Comparison of ENCODE assay signal across 22 mouse cellular contexts in the genomic region with DNA sequence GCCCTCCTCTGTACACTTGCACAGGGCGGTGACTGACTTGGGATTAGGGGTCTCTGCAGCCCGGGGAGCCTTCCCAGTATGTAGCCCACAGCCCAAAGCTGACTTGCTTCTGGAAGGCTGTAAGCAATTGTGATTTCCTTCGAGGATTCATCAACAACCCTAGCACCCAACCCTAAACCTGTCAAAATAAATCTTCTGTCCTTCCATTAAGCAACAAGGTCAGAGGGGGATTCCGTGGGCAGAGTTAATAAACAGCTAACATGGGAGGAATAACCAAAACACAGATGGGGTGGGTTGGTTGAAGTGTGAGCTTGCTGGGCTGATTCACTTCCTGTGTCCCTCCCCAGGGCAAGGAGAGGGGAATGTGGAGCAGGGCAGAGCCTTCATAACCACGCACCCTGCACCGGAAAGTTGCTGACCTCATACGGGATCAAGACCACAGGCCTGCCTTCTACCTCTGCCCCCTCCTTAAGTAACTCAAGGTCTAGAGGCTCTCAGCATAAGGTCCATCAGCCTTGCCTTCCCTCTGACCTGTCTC. TPM values are rescaled to one million over a fixed set of nuclear protein-coding genes. Genes with fewer than 3 reads are reported as not detected.
DNase-seq lines count a peak whose midpoint lies in the region; ATAC-seq and TF ChIP-seq lines count a peak whose summit lies in the region.
"Had no signal": no experiment of that assay in that cellular context is flagged by ENCODE, and none has a peak within 500 bp of the region (broad histone marks: within the 10 kb centered on the region; RNA-seq: fewer than 3 reads in every experiment).

No protein-coding gene starts in this region.

- no peak for TF ChIP-seq EP300 in stomach, postnatal 0 days (optimal IDR thresholded peaks at IDR 0.05)

- no peak for ATAC-seq in kidney, embryonic 14.5 days (ENCODE audit: low FRiP score, low TSS enrichment)
- ATAC-seq in granulocyte monocyte progenitor cell, adult 5-6 weeks (replicated peaks; ENCODE audit: poor library complexity, severe bottlenecking), result peak; percentile 40
- ATAC-seq in kidney, postnatal 0 days (replicated peaks; ENCODE audit: low FRiP score, low read depth), result peak; percentile 57
- ATAC-seq in stomach, postnatal 0 days (ENCODE audit: low FRiP score, low TSS enrichment), result no peak
- no peak for ATAC-seq in erythroblast, adult 5-6 weeks (replicated peaks; ENCODE audit: low FRiP score, poor library complexity, severe bottlenecking)
- ATAC-seq in liver, embryonic 11.5 days (replicated peaks; ENCODE audit: low FRiP score), result no peak
- ATAC-seq: hindbrain, postnatal 0 days; lung, postnatal 0 days; midbrain, embryonic 15.5 days had no signal

- TF ChIP-seq CTCF in kidney, postnatal 0 days (IDR thresholded peaks at IDR 0.05; ENCODE audit: low read depth), result no peak
- no peak for TF ChIP-seq CTCF in stomach, postnatal 0 days (IDR thresholded peaks at IDR 0.05; ENCODE audit: low read depth)

- no peaks in the 10 kb centered on the region for H3K9me3 ChIP-seq in kidney, embryonic 14.5 days (ENCODE audit: control insufficient read depth, low read length)
- no peaks in the 10 kb centered on the region for H3K9me3 ChIP-seq in kidney, postnatal 0 days (replicated peaks; ENCODE audit: low read length)
- no peaks in the 10 kb centered on the region for H3K9me3 ChIP-seq in stomach, postnatal 0 days (ENCODE audit: control insufficient read depth, low read length)
- no peaks in the 10 kb centered on the region for H3K9me3 ChIP-seq in liver, embryonic 11.5 days (ENCODE audit: control insufficient read depth, low read length)
- H3K9me3 ChIP-seq: forebrain, embryonic 12.5 days; heart, embryonic 13.5 days; limb, embryonic 12.5 days; midbrain, embryonic 15.5 days; neural tube, embryonic 12.5 days had no signal

- H3K27me3 ChIP-seq in kidney, embryonic 14.5 days (ENCODE audit: control insufficient read depth, insufficient read depth, low read length), result peaks cover 6% of the 10 kb centered on the region; the same call in 1 of the 2 replicates
- H3K27me3 ChIP-seq in kidney, postnatal 0 days (ENCODE audit: insufficient read depth, low read length), result no peaks in the 10 kb centered on the region
- no peaks in the 10 kb centered on the region for H3K27me3 ChIP-seq in stomach, postnatal 0 days (ENCODE audit: control insufficient read depth, insufficient read depth, low read length)
- H3K27me3 ChIP-seq in liver, embryonic 11.5 days (replicated peaks; ENCODE audit: control insufficient read depth, insufficient read depth, low read length), result peaks cover 17% of the 10 kb centered on the region

- no peak overlapping the region for H3K9ac ChIP-seq in kidney, embryonic 14.5 days (ENCODE audit: low read depth, low read length)
- H3K9ac ChIP-seq in kidney, postnatal 0 days (ENCODE audit: low read depth, low read length), result no peak overlapping the region
- peak overlapping the region; percentile 27; the same call in 1 of the 2 replicates for H3K9ac ChIP-seq in stomach, postnatal 0 days (ENCODE audit: low read length)
- H3K9ac ChIP-seq in liver, embryonic 11.5 days (ENCODE audit: low read depth, low read length), result no peak overlapping the region
- H3K9ac ChIP-seq: forebrain, embryonic 12.5 days; heart, embryonic 13.5 days; limb, embryonic 12.5 days; liver, embryonic 14.5 days; midbrain, embryonic 15.5 days; neural tube, embryonic 12.5 days had no signal

- no peak overlapping the region for H3K4me3 ChIP-seq in kidney, embryonic 14.5 days (ENCODE audit: low read length)
- H3K4me3 ChIP-seq in kidney, postnatal 0 days (replicated peaks; ENCODE audit: low read depth, low read length), result no peak overlapping the region
- H3K4me3 ChIP-seq in stomach, postnatal 0 days (ENCODE audit: low read depth, low read length), result no peak overlapping the region
- no peak overlapping the region for H3K4me3 ChIP-seq in liver, embryonic 11.5 days (ENCODE audit: low read depth, low read length)
- H3K4me3 ChIP-seq: forebrain, embryonic 12.5 days; heart, embryonic 13.5 days; limb, embryonic 12.5 days; midbrain, embryonic 15.5 days; neural tube, embryonic 12.5 days had no signal

- no peaks in the 10 kb centered on the region for H3K36me3 ChIP-seq in kidney, embryonic 14.5 days (ENCODE audit: control insufficient read depth, insufficient read depth, low read length)
- no peaks in the 10 kb centered on the region for H3K36me3 ChIP-seq in kidney, postnatal 0 days (ENCODE audit: insufficient read depth, low read length)
- no peaks in the 10 kb centered on the region for H3K36me3 ChIP-seq in stomach, postnatal 0 days (ENCODE audit: control insufficient read depth, insufficient read depth, low read length)
- no peaks in the 10 kb centered on the region for H3K36me3 ChIP-seq in liver, embryonic 11.5 days (ENCODE audit: control insufficient read depth, insufficient read depth, low read length)
- H3K36me3 ChIP-seq: forebrain, embryonic 12.5 days; heart, embryonic 13.5 days; limb, embryonic 12.5 days; midbrain, embryonic 15.5 days; neural tube, embryonic 12.5 days had no signal

- H3K27ac ChIP-seq in kidney, embryonic 14.5 days (ENCODE audit: low read depth, low read length), result no peak overlapping the region
- H3K27ac ChIP-seq in kidney, postnatal 0 days, result peak overlapping the region; percentile 83
- H3K27ac ChIP-seq in stomach, postnatal 0 days (replicated peaks), result 0 out of 2 replicates have a peak overlapping the region, but pooled peaks have one; percentile 14
- no peak overlapping the region for H3K27ac ChIP-seq in liver, embryonic 11.5 days (ENCODE audit: low read depth, low read length)
- H3K27ac ChIP-seq: forebrain, embryonic 12.5 days; heart, embryonic 13.5 days; hindbrain, postnatal 0 days; limb, embryonic 12.5 days; liver, embryonic 14.5 days; midbrain, embryonic 15.5 days; neural tube, embryonic 12.5 days had no signal

- H3K4me2 ChIP-seq in kidney, embryonic 14.5 days (replicated peaks; ENCODE audit: low read depth, low read length), result no peak overlapping the region
- peak overlapping the region; percentile 27; the same call in 1 of the 2 replicates for H3K4me2 ChIP-seq in kidney, postnatal 0 days (ENCODE audit: low read length)
- peak overlapping the region; percentile 17 for H3K4me2 ChIP-seq in stomach, postnatal 0 days (replicated peaks; ENCODE audit: low read depth)
- H3K4me2 ChIP-seq in liver, embryonic 11.5 days, result no peak overlapping the region
- H3K4me2 ChIP-seq: forebrain, embryonic 12.5 days; heart, embryonic 13.5 days; limb, embryonic 12.5 days; midbrain, embryonic 15.5 days; neural tube, embryonic 12.5 days had no signal

- 17% methylated on average over 7 of the region's 7 CpGs for WGBS in kidney, embryonic 14.5 days
- 12% methylated on average over 7 of the region's 7 CpGs for whole genome bisulfite sequencing in kidney, postnatal 0 days
- WGBS in stomach, postnatal 0 days, result 22% methylated on average over 7 of the region's 7 CpGs
- WGBS in liver, embryonic 11.5 days, result 52% methylated on average over 7 of the region's 7 CpGs

- peak; percentile 88 for DNase-seq in kidney, adult 11 months
- peak; percentile 54 for DNase-seq in kidney, postnatal 0 days (ENCODE audit: low spot score)
- DNase-seq in stomach, postnatal 0 days (ENCODE audit: low spot score), result peak; percentile 50
- no peak for DNase-seq in liver, embryonic 11.5 days (ENCODE audit: low spot score)
- no peak for DNase-seq in embryo, embryonic 10 days (ENCODE audit: low spot score)
- DNase-seq: adrenal gland, adult 2 months; cerebellum, postnatal 10 days; gastrocnemius, postnatal 25 days; heart, postnatal 36 days; right cerebral cortex, postnatal 14 days; thymus, postnatal 36 days had no signal

- H3K4me1 ChIP-seq in kidney, embryonic 14.5 days (ENCODE audit: control insufficient read depth, insufficient read depth, low read length), result 0 out of 2 replicates have a peak, but pooled peaks cover 7% of the 10 kb centered on the region
- peaks cover 18% of the 10 kb centered on the region for H3K4me1 ChIP-seq in kidney, postnatal 0 days (replicated peaks; ENCODE audit: insufficient read depth, low read length)
- peaks cover 3% of the 10 kb centered on the region; the same call in 1 of the 2 replicates for H3K4me1 ChIP-seq in stomach, postnatal 0 days (replicated peaks; ENCODE audit: control insufficient read depth, insufficient read depth)
- no peaks in the 10 kb centered on the region for H3K4me1 ChIP-seq in liver, embryonic 11.5 days (replicated peaks; ENCODE audit: control insufficient read depth, insufficient read depth, low read length)

RNA-seq across cellular contexts. Expression of a gene that starts 5.0 kb away (rescaled TPM):
- 11.0 and 17.0 TPM in 2 replicates for polyA plus RNA-seq in kidney, embryonic 14.5 days (2014; fragmentation: Nextera tagmentation; extraction: Ambion mirVana)
- 0.60 TPM in 1 of 2 replicates, not detected in the other for total RNA-seq in granulocyte monocyte progenitor cell, adult 5-6 weeks (2014; fragmentation: Nextera tagmentation)
- 0.21 and 0.34 TPM in 2 replicates for total RNA-seq in granulocyte monocyte progenitor cell, adult 5-6 weeks (2017)
- 107 and 109 TPM in 2 replicates for polyA plus RNA-seq in kidney, postnatal 0 days (2015; fragmentation: Nextera tagmentation; extraction: Ambion mirVana)
- polyA plus RNA-seq in stomach, postnatal 0 days (2015; fragmentation: Nextera tagmentation; extraction: Ambion mirVana), result 92.5 and 97.2 TPM in 2 replicates
- not detected in 2 replicates for total RNA-seq in erythroblast, adult 5-6 weeks (2015; ENCODE audit: low replicate concordance)
- total RNA-seq in erythroblast, adult 5-6 weeks (2017; ENCODE audit: low replicate concordance), result not detected in 2 replicates
- polyA plus RNA-seq in liver, embryonic 11.5 days (2014; fragmentation: Nextera tagmentation; extraction: Ambion mirVana), result 0.14 and 0.41 TPM in 2 replicates
- total RNA-seq: gastrocnemius, postnatal 25 days; heart, postnatal 36 days had no signal

Comparison
In these comparisons a context has a peak if more than half of its experiments do, and no peak if none do; other contexts are left out.
1. ATAC-seq: peak in granulocyte monocyte progenitor cell, adult 5-6 weeks (single experiment) and kidney, postnatal 0 days (single experiment); none in kidney, embryonic 14.5 days (single experiment), stomach, postnatal 0 days (single experiment), erythroblast, adult 5-6 weeks (single experiment) and liver, embryonic 11.5 days (single experiment).
2. H3K27ac ChIP-seq: peak in kidney, postnatal 0 days (single experiment) and stomach, postnatal 0 days (single experiment); none in kidney, embryonic 14.5 days (single experiment) and liver, embryonic 11.5 days (single experiment).
3. H3K4me2 ChIP-seq: peak in kidney, postnatal 0 days (single experiment) and stomach, postnatal 0 days (single experiment); none in kidney, embryonic 14.5 days (single experiment) and liver, embryonic 11.5 days (single experiment).
4. DNase-seq: peak in kidney, adult 11 months (single experiment), kidney, postnatal 0 days (single experiment) and stomach, postnatal 0 days (single experiment); none in liver, embryonic 11.5 days (single experiment) and embryo, embryonic 10 days (single experiment).